Mouse (Mus musculus): Measurements from ENCODE around the gene Cep95.
"Not testable (repeated sequence)": the region's sequence is repeated elsewhere in the genome, so short reads cannot be mapped to it uniquely, and the experiment has no call there.

Cep95 gene

DNA sequence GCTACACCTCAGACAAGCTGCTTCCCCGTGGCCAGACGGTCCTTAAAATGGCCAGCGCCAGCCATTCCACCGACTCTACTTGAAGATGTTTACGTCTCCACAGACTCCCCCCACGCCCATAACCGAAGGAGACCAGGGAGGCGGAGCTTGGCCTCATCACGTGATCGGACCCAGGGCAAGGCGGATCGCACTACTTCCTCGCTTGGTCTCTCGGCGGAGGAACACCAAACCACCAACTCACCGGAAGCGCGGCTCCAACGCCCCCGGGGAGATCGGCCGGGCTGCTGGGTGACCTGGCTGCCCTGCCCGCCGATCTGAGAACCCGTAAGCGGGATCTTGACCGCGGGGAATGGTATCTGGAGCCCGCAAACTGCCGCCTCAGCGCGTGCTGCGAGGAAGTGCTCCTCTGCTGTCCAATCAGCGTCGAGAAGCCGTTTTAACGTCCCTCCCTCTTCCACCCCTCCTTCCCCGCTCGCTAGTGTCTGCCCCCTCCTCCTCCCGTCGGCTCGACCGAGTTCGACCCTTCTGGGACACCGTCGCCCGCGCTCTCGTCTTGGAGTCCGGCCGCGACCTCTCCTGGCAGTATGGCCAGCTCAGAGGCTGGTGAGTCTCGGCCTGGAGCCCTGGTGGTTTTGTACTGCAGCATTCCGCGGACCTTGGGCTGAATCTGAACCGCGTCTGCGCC is at the start of gene Cep95, which contains the start of gene Ddx5:
Gene Cep95, plus strand, starts transcription at position 478 of the 685 bp plus-strand sequence.
Gene Ddx5, minus strand, starts transcription at position 411 of the 685 bp plus-strand sequence.
- peak; percentile 99 for DNase-seq

DNA sequence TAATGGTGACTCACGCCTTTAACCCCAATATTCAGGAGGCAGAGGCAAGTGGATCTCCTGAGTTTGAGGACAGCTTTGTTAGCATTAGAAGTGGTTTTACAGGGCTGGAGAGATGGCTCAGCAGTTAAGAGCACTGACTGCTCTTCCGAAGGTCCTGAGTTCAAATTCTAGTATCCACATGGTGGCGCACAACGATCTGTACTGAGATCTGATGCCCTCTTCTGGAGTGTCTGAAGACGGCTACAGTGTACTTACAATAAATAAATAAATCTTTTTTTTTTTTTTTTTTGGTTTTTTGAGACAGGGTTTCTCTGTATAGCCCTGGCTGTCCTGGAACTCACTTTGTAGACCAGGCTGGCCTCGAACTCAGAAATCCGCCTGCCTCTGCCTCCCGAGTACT is 48.3 kb upstream of the Cep95 start:
- DNase-seq = not testable (repeated sequence)

GRCm38 (mm10) chr11:106741232-106741631 is 47.8 kb upstream of the Cep95 start:
- no peak for DNase-seq

DNA sequence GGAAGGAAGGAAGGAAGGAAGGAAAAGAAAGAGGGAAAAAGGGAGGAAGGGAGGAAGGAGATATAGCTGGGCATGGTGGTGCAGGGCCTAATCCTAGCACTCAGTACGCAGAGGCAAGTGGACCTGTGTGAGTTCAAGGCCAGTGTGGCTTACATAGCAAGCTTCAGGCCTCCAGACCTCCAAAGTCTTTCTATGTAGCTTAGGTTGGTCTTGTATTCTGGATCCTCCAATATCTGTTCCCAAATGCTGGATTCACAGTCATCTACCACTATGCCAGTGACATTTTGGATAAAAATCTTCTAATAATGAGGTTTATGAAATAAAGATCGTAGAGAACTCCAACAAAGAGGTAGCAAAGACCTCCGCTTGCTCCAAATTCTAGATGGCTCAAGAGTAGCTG is 47.2 kb upstream of the Cep95 start:
- no peak for DNase-seq

DNA sequence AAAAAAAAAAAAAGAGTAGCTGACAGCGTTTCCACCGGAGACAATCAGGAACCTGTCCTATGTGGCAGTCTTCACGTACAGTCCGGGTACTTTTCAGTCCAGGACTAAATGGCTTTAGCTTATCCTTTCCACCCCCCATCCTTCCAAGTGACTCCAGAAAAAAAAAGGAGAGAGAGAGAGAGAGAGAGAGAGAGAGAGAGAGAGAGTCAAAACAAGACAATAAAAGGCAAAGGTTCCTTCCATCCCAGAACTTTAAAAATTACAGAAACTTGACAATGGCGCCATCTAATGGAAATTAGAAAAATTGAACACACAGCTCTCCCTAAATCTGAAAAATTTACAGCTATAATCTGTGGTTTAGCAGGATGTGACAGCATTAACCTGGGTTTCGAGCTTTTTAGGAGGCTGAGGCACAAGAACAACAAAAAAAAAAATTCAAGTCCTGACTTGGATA is 46.6 kb upstream of the Cep95 start:
- DNase-seq = no peak

DNA sequence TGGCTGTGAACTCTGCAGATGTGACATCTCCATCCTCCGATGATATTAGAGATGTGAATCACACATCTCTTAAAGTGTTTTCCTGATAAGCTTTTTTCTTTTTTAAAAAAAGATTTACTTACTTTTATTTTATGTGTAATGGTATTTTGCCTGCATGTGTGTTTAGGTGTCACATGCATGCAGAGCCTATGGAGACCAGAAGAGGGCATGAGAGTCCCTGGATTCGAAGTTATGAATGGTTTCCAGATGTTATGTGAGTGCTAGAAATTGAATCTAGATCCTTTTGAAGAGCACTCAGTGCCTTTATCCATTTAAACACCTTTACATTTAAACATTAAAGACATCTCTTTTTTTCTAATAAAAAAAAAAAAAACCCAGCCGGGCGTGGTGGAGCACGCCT is 44.1 kb upstream of the Cep95 start:
- no peak for DNase-seq

GRCm38 (mm10) chr11:106749557-106750120 is 39.4 kb upstream of the Cep95 start:
- DNase-seq = not testable (repeated sequence)

DNA sequence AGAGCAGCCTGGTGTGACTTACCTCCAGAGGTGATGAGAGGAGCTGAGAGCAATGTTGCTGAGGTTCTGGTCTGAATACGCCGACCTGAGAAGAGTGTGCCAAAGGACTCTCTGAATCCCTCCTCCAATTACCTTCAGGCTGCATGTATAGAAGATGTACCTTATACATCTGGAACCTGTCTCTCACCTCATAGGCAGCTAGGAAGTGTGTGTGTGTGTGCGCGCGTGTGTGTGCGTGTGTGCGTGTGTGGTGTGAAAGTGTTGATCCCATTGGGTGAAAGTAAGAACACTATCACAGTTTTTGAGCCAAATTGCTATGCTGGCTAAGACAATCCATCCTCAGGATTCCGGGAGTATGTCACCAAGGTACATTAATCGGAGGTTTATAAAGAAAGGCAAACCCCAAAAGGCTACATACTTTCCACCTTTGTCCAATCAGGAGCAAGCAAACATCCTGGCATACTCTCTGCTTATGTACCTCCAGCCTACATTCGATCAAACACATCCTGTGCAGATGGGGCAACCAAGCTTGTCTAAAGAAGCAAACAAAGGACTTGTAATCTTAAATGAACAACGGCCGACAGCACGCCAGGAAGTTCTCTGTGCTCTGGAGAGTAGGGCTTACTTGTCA is 38.8 kb upstream of the Cep95 start, which contains the start of gene Pecam1:
Gene Pecam1, minus strand, starts transcription at position 508 of the 631 bp plus-strand sequence.
- DNase-seq = no peak

- no peak for DNase-seq
These were observed 37.7 kb upstream of the Cep95 start, which contains the start of gene Milr1 for GRCm38 (mm10) chr11:106751039-106752018. Gene Milr1, plus strand, starts transcription at chr11:106751226.

DNA sequence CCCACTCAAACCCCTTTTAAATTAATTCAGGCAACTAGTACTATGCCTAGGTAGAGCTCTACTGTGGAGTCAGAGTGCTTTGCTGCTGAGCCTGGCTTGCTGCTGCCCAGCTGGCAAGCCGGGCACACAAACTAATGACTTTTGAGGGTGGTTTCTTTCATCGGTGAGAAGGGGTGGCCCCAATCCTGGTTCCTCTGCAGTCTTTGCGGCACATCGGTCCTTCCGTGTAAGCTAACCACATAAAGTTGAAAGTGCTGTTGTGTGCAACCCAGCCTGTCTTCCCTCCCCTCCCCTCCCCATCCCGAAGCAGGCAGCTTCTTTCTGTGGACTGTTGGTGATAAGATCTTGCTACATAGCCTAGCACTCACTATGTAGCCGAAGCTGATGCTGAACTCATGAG is 36.9 kb upstream of the Cep95 start:
- no peak for DNase-seq

GRCm38 (mm10) chr11:106753314-106753713 is 35.7 kb upstream of the Cep95 start:
- no peak for DNase-seq

GRCm38 (mm10) chr11:106755583-106755982 is 33.5 kb upstream of the Cep95 start:
- DNase-seq = no peak

DNA sequence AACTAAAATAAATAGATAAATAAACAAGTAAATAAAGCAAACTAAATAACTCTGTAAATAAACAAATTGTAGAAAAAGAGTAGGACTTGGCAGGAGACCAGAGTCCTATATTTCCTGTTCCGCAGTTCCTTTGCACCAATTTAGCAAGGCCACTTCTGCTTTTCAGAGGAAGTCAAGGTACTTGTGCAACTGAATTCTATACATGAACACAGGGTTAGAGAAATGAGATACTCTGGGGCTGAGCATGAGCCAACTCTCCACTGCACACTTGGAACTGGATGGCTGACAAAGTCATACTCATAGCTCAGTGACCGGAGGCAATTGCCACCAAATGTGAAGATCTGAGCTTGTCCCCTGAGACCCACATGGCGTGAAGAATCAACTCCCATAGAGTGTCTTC is 30.0 kb upstream of the Cep95 start:
- DNase-seq = no peak

- no peak for DNase-seq
These were observed 28.5 kb upstream of the Cep95 start for GRCm38 (mm10) chr11:106760511-106760910.

- peak; percentile 61 to 76 for DNase-seq
These were observed 26.8 kb upstream of the Cep95 start for GRCm38 (mm10) chr11:106762139-106762799.

- DNase-seq = no peak
These were observed 26.3 kb upstream of the Cep95 start for GRCm38 (mm10) chr11:106762800-106763185.

DNA sequence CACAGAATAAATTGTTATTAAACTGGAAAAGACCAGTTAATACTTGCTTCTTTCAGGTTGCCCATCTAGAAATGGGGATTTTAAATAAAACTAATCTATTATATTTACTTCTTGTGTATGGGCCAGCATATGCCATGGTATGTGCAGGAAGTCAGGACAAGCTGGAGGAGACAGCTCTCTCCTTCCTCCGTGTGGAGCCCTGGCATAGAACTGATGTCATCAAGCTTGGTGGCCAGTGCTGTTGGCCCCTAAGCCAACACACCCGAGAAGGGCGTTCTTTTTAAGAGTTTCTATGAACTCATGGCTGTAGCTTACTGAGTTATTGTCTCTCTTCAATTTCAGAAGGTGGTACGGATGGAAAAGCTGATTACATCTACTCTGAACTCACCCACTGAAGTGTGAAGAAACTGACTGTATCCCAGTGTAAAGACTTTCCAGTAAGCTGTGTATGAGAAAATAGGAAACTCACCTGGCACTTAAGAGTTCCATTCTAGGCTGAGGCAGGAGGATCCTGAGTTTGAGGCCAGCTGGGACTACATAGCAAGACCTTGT is 22.4 kb upstream of the Cep95 start:
- no peak for DNase-seq

- no peak for DNase-seq
These were observed 21.5 kb upstream of the Cep95 start for GRCm38 (mm10) chr11:106767516-106767915.

GRCm38 (mm10) chr11:106770195-106770974 is 18.7 kb upstream of the Cep95 start:
- peak; percentile 52 to 61 for DNase-seq

DNA sequence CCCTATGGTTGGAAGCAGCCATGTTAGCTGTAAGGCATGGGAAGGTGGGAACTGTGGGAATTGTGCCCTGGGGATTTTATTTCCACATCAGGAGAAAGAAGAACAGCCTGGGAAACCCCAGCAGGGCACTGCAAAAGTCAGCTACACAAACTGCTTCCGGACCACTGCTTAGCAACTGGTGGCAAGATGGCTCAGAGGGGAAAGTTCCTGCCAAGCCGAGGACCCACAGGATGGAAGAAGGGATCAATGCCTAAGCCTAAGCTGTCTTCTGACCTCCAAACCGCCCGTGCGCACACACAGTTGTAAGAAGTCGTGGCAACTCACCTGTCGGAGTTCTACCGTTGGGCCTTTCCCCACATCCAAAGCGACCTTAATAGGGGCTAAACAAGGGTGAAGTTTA is 16.0 kb upstream of the Cep95 start:
- DNase-seq = no peak

DNA sequence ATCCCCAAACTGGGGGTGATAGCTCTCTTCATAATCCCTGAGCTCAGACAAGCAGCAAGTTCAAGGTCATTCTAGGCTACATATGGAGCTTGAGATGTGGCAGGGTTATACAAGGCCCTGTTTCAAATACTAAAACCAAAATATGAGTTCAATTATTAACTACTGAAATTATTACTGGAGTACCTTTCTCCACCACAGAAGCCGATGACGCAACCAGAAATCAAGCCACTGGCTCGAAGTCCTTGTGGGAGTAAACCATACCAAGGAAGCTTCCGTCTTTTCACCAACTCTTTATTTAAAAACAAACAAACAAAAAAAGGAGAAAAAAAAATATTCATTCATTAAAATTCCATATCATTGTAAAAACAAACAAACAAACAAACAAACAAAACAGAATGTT is 12.1 kb upstream of the Cep95 start:
- peak in 1 of 2 experiments; percentile 23 for DNase-seq
